Mouse (Mus musculus) heart, postnatal 0 days (tissue): Measurements from ENCODE around the gene Olfr735. TPM values are rescaled to one million over a fixed set of nuclear protein-coding genes. Genes with fewer than 3 reads are reported as not detected.

Source experiments
- ATAC-seq: fragments of 200-750 bp; cut with Nextera tagmentation; 2 replicates; pipeline ENCODE4 v1.8.0; 2017; ENCODE audit warnings: low read depth, moderate number of reproducible peaks, moderate library complexity; ENCODE audit not compliant: insufficient read depth
- DNase-seq: peaks from one replicate; pipeline ENCODE4 v3.0.0-alpha.2; 2016; ENCODE audit warnings: low spot score
- H3K27ac ChIP-seq: fragments of 300-500 bp; sonication (generic); 2 replicates; pipeline ENCODE4 v1.5.1; 2014; ENCODE audit warnings: low read depth, mild to moderate bottlenecking
- H3K27me3 ChIP-seq: fragments of 300-500 bp; sonication (generic); 2 replicates; pipeline ENCODE4 v1.6.1; 2014; ENCODE audit warnings: low read length, mixed read lengths; ENCODE audit not compliant: control insufficient read depth, insufficient read depth
- H3K36me3 ChIP-seq: fragments of 300-500 bp; sonication (generic); replicated peaks from 2 replicates; pipeline ENCODE4 v1.6.1; 2014; ENCODE audit warnings: low read length, mixed read lengths; ENCODE audit not compliant: control insufficient read depth, insufficient read depth
- H3K4me1 ChIP-seq: fragments of 300-500 bp; sonication (generic); 2 replicates; pipeline ENCODE4 v1.6.1; 2014; ENCODE audit warnings: antibody characterized with exemption; ENCODE audit not compliant: control insufficient read depth, insufficient read depth
- H3K4me2 ChIP-seq: fragments of 300-500 bp; sonication (generic); 2 replicates; pipeline ENCODE4 v1.6.1; 2014; ENCODE audit warnings: low read depth, mild to moderate bottlenecking, low read length, moderate library complexity
- H3K4me3 ChIP-seq: fragments of 300-500 bp; sonication (generic); 2 replicates; pipeline ENCODE4 v1.5.1; 2014; ENCODE audit warnings: low read depth, low read length
- H3K9ac ChIP-seq: fragments of 300-500 bp; sonication (generic); replicated peaks from 2 replicates; pipeline ENCODE4 v1.6.1; 2014; ENCODE audit warnings: low read depth, low read length, mixed read lengths
- H3K9me3 ChIP-seq: fragments of 300-500 bp; sonication (generic); replicated peaks from 2 replicates; pipeline ENCODE4 v1.6.1; 2016; ENCODE audit warnings: low read length; ENCODE audit not compliant: control insufficient read depth
- CTCF ChIP-seq: IDR thresholded peaks from 2 replicates; pipeline ENCODE4 v1.5.1; 2016; ENCODE audit warnings: antibody characterized with exemption, control low read depth, low read depth
- EP300 ChIP-seq: IDR thresholded peaks from 2 replicates; pipeline ENCODE4 v1.6.1; 2016; ENCODE audit warnings: antibody characterized with exemption, low read depth
- WGBS: fragments of 180-500 bp; shearing (Covaris S2); extraction: QIAGEN DNeasy Blood & Tissue Kit; methylation state at CpG from one replicate; pipeline ENCODE4 v1.1.7; 2014; 5-methylcytosine and 5-hydroxymethylcytosine counted together
- polyA plus RNA-seq: library from polyadenylated mRNA; unstranded; fragments of >200 nt; fragmentation: Nextera tagmentation; extraction: Ambion mirVana; gene quantifications from 2 replicates; pipeline ENCODE4 v1.2.1, GENCODE M21; 2015
- total RNA-seq: library from RNA; depleted of rRNA; stranded (reverse); fragments of >200 nt; gene quantifications from 2 replicates; pipeline ENCODE4 v1.2.3, GENCODE M21; 2014; ENCODE audit warnings: low replicate concordance; rRNA removed

Gene Olfr735
- total RNA-seq (not detected in 2 replicates), polyA plus RNA-seq (not detected in 2 replicates)

DNA sequence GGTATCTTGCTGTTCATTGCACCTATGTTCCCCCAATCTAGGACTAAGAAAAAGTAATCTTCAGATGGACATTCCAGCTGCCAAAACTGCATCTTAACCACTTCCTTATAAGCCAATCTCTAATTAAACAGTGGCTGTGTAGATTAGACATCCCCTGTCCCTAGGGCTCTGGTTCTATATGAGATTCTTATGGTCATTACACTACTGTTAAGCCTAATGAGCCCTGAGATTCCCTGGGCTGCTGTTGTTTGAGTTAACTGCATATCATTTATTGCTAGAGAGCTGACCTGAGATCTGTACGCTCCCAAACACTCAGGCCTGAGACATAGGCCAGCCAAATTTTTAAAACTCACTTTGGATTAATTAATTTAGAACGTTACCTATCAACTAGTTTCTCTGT is at the start of gene Olfr735:
Olfr735 (minus strand) TSS at position 77 of the 400 bp plus-strand sequence.
- 80% methylated on average over 2 of the region's 2 CpGs for WGBS
- ATAC-seq (no peak), DNase-seq (no peak)
- no peak within 1 kb of the TSS for H3K27ac ChIP-seq
- no peak within 1 kb of the TSS for H3K4me3 ChIP-seq
- H3K36me3 ChIP-seq = no peaks in the 10 kb centered on the region
- TF ChIP-seq CTCF (no peak), EP300 (no peak)
- H3K4me1 ChIP-seq = no peaks in the 10 kb centered on the region
- H3K9me3 ChIP-seq = no peaks in the 10 kb centered on the region
- H3K4me2 ChIP-seq = no peak within 1 kb of the TSS
- H3K9ac ChIP-seq = no peak within 1 kb of the TSS
- no peaks in the 10 kb centered on the region for H3K27me3 ChIP-seq

DNA sequence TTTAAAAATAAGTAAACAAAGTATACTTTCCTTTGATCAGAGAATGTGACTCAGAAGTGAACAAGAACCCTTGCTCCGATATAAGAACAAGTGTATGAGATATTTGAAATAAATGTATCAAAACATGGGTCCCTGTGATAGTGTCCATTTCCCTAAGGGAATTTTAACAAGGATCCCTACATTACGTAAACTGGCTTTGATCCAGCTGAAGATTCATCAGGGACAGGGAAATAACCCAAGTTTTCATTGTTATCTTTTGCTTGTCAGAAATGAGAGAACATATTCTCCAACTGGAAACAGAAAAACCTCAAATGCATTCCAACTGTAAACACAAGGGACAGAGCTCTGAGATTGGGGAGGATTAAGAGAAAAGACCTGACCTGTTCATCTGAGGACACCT is 32.2 kb upstream of the Olfr735 start, which contains the start of gene Olfr736:
Olfr736 (plus strand) TSS at position 301 of the 400 bp plus-strand sequence.
- WGBS = 71% methylated on average over 2 of the region's 2 CpGs
- DNase-seq = no peak
- H3K4me1 ChIP-seq = no peaks in the 10 kb centered on the region
- H3K9ac ChIP-seq = no peak within 1 kb of the TSS
- no peaks in the 10 kb centered on the region for H3K36me3 ChIP-seq
- ATAC-seq = no peak
- no peaks in the 10 kb centered on the region for H3K9me3 ChIP-seq
- H3K27ac ChIP-seq = no peak within 1 kb of the TSS
- H3K4me3 ChIP-seq = no peak within 1 kb of the TSS
- no peaks in the 10 kb centered on the region for H3K27me3 ChIP-seq
- no peak for TF ChIP-seq EP300
- TF ChIP-seq CTCF = no peak
- H3K4me2 ChIP-seq = no peak within 1 kb of the TSS

DNA sequence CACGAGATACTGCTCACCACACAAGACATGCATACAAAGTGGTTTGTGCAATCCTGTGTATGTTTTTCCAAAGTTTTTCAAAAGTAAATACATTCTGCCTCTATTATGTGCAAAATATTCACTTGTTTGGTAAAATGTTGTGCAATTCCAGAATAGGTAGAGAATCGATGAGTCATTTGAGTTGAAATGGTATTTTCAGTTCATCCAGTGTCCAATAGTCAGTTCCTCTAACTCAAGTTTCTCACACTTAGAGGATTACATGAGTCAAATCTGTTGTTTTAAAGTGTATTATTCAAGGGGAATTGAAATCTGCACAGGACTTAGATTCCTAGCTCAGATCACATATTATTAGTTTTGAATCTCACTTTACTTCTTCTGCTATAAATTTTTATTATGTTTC is 14.9 kb upstream of the Olfr735 start:
- no peaks in the 10 kb centered on the region for H3K27me3 ChIP-seq
- no peak for DNase-seq
- no peaks in the 10 kb centered on the region for H3K9me3 ChIP-seq
- H3K36me3 ChIP-seq = no peaks in the 10 kb centered on the region
- H3K9ac ChIP-seq = no peak overlapping the region
- TF ChIP-seq EP300 (no peak), CTCF (no peak)
- no peak overlapping the region for H3K27ac ChIP-seq
- H3K4me3 ChIP-seq = no peak overlapping the region
- ATAC-seq = no peak
- no peak overlapping the region for H3K4me2 ChIP-seq
- WGBS = 81% methylated on average over 2 of the region's 2 CpGs
- H3K4me1 ChIP-seq = no peaks in the 10 kb centered on the region

DNA sequence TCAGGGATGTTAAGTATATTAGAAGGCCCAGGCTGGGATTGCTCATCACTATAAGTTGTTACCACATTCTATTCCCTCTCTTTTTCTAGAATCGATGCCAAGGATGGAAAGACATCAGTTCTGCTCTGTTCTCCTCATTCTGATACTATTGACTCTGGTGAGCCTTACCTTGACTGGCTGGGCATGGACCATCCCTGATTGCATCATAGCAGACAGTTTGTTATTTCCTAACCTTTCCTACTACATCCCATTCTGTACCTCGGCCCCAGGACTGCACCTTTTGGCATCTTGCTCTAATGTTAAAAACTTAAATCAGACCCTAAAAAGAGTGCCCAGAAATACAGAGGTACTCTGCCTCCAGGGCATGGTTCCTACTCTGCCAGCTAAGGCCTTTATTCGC is 11.8 kb upstream of the Olfr735 start:
- H3K9me3 ChIP-seq = no peaks in the 10 kb centered on the region
- H3K4me2 ChIP-seq = no peak overlapping the region
- H3K36me3 ChIP-seq = no peaks in the 10 kb centered on the region
- no peaks in the 10 kb centered on the region for H3K4me1 ChIP-seq
- 65% methylated on average over 3 of the region's 3 CpGs for WGBS
- no peak overlapping the region for H3K27ac ChIP-seq
- H3K4me3 ChIP-seq = no peak overlapping the region
- TF ChIP-seq EP300 (no peak), CTCF (no peak)
- no peak for DNase-seq
- ATAC-seq = no peak
- H3K27me3 ChIP-seq = no peaks in the 10 kb centered on the region
- H3K9ac ChIP-seq = no peak overlapping the region

DNA sequence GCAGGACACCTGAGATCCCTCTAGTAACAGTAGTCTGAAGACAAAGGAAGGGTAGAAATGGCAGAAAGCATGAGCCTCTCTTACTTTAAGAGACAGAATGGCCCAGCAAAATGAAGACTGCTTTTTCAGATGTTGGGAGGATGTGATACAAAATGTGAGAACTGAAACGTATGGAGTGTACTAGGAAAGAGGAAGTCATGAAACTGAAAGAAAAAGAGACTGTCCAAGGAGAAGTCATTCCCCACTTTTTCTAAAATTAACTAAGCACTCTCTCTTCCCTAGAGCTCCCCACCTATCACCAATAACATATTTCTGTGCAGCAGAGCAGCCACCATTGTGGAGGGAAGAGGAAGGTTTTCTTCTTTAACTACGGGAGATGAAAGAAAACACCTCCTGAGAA is 8.9 kb upstream of the Olfr735 start, which contains the start of gene Tlr11:
Tlr11 (plus strand) TSS at position 322 of the 400 bp plus-strand sequence.
- no peak within 1 kb of the TSS for H3K4me2 ChIP-seq
- H3K27me3 ChIP-seq = no peaks in the 10 kb centered on the region
- no peaks in the 10 kb centered on the region for H3K4me1 ChIP-seq
- no peaks in the 10 kb centered on the region for H3K9me3 ChIP-seq
- 64% methylated on average over 2 of the region's 2 CpGs for WGBS
- ATAC-seq (no peak), DNase-seq (no peak)
- H3K4me3 ChIP-seq = no peak within 1 kb of the TSS
- no peak within 1 kb of the TSS for H3K27ac ChIP-seq
- no peak within 1 kb of the TSS for H3K9ac ChIP-seq
- TF ChIP-seq CTCF = no peak
- TF ChIP-seq EP300 = no peak
- no peaks in the 10 kb centered on the region for H3K36me3 ChIP-seq

DNA sequence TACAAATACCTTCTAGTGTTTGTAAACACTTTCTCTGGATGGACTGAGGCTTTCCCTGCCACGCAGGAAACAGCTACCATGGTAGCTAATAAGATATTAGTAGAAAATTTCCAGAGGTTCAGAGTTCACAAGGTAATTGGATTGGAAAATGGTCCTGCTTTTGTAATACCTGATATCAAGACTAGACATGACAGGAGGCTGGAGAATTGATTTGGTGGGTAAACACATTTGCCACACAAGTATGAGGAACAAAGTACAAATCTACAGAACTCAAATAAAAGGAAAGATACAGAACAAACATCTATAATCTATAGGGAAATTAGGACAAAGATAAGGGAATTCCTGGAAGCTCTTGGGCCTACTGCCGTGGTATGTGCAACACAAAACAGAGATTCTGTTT is 8.1 kb upstream of the Olfr735 start:
- H3K4me3 ChIP-seq = no peak overlapping the region
- no peak for ATAC-seq
- H3K27ac ChIP-seq = no peak overlapping the region
- H3K4me2 ChIP-seq = no peak overlapping the region
- DNase-seq = no peak
- no peaks in the 10 kb centered on the region for H3K4me1 ChIP-seq
- no peak overlapping the region for H3K9ac ChIP-seq
- H3K36me3 ChIP-seq = no peaks in the 10 kb centered on the region
- 58% methylated on average over 2 of the region's 2 CpGs for WGBS
- H3K9me3 ChIP-seq = no peaks in the 10 kb centered on the region
- TF ChIP-seq CTCF (no peak), EP300 (no peak)
- no peaks in the 10 kb centered on the region for H3K27me3 ChIP-seq
